Mouse (Mus musculus) urinary bladder, postnatal 4 days (tissue): ENCODE measurements around the gene Nkain1.

Source experiments
- DNase-seq, 2 experiments: peaks; one replicate each; pipeline ENCODE4 v3.0.0; 2021 to 2022; ENCODE audit warnings: low spot score in 2 of 2

Gene Nkain1

GRCm38 (mm10) chr4:130552312-130553120 is 21.5 kb downstream of the Nkain1 start:
- no peak for DNase-seq

GRCm38 (mm10) chr4:130550511-130550910 is 23.5 kb downstream of the Nkain1 start:
- DNase-seq = no peak

DNA sequence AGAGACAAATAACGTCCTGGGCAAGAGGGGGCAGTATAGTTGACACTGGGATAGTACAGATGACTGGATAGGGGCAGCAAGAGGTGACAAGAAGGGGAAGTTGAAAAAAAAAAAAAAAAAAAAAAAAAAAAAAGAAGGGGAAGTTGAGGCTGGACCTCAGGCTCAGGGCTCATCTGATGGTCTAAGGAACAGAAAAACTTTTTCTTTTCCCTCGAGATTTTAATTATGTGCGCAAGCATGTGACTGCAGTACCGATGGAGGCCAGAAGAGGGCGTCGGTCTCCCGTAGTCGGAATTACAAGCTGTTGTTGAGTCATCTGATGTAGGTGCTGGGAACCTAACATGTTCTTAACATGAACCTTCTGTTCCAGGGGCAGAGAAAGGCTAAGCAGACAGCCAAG is 24.8 kb downstream of the Nkain1 start:
- no peak for DNase-seq

DNA sequence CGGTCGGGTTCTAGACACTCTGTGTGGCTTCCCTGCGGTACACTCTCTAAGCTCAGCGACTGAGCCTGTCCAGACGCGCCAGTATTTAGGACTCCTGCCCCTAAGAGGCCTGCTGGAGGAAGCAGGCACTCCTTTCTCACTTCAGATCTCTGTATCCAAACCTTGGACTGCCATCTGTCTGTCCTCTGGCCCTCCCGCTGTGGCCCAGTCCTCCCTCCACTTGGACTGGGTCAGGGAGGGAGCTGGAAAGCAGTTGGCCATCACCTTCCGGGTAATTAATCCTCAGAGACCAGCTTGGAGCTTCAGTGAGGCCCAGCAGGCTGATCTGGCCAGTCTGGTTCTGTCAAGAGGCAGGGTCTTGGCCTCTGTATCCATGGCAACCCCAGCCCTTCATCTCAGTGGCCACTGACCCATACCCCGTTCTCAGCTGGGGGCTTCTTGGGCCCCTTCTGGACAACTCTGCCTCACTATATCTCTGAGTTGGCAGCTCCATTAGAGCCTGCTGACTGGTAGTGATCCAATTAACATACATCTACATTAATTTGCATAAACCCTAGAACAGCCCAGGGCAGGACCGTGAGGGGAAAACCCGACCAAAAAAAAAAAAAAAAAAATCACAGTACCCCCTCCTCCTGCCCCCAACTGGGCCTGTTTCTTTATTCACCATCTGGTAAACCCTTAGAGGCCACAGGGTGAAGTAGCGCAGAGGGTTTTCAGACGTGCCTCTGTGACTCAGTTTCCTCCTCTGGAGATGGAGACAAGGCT is 27.0 kb downstream of the Nkain1 start:
- DNase-seq = no peak

GRCm38 (mm10) chr4:130544392-130544791 is 29.6 kb downstream of the Nkain1 start:
- DNase-seq = no peak

- no peak for DNase-seq
Measured at GRCm38 (mm10) chr4:130543121-130543520, 30.9 kb downstream of the Nkain1 start.

DNA sequence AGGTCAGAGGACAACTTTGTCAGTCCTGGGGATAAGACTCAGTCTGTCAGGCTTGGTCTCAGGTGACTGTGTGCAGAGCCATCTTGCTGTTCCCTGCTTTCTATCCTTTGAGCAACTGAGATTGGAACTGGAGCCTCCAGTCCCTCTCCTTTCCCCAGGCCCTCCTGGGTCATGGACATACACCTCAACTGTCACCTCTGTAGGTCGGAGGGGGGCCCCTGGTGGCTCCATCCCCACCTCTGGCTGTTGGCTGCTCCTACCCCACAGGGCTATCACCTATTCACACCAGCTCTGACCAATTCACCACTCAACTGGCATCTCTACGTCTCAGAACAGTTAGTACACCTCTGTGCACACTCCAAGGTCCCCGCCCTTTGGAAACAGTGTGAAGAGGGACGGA is 33.1 kb downstream of the Nkain1 start:
- no peak for DNase-seq

DNA sequence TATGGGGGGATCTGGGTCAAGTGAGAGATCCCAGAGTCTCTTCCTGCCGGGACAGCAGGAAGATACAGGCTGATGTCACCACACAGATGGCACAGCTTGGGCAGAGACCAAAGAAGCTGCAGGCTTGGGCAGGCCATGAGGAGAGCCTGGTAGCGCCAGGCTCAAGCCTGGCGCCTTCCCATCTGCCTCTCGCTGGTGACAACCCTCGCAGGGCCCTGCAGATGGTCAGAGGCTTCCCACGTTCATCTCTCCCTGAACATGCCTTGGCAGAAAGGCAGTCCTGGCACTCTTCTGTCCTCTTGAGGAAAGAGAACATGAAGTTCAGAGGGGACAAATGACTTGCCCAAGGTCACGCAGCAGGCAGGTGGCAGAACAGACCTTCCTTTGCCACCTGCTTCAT is 34.3 kb downstream of the Nkain1 start:
- DNase-seq = no peak

- no peak for DNase-seq
Measured at GRCm38 (mm10) chr4:130539053-130539452, 34.9 kb downstream of the Nkain1 start.

GRCm38 (mm10) chr4:130537371-130537770 is 36.6 kb downstream of the Nkain1 start:
- no peak for DNase-seq

- no peak for DNase-seq
Measured at GRCm38 (mm10) chr4:130535789-130536188, 38.2 kb downstream of the Nkain1 start.

DNA sequence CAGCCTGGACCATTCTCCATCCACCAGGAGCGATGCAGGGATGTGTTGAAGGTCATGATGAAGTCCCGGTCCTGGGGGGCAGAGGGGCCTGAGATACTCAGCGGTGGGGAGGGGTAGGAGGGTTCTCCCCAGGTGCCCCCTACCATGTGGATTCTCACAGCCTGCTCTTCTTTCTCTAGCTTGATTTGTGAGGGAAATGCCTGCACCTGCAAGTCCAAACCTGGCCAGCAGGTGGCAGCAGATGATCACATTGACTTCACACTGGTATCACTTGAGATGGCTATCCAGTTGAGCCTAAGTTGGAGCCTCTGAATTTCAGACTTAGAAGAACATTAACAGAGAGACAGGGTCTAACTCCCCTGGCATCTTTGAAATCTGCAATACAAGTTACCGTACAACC is 40.0 kb downstream of the Nkain1 start:
- peak; percentile 54 to 85 for DNase-seq

DNA sequence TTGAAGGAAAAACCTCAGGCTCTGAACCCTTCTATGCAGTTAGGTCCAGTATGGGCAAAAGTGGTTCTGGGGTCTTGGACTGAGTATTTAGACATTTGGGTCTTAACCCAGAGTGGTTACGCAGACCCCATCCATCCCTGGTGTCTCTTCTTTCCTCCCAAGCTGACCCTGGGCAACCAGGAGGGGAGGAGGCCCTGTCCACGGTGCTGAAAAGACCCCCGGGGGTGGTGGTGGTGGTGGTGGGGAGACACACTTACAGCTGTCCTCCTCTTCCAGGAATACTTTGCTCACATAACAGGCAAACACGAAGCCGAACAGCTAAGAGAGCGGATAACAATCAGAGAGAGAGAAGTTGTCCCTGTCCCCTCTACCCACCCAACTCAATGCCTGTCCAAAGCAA is 41.6 kb downstream of the Nkain1 start:
- no peak for DNase-seq

DNA sequence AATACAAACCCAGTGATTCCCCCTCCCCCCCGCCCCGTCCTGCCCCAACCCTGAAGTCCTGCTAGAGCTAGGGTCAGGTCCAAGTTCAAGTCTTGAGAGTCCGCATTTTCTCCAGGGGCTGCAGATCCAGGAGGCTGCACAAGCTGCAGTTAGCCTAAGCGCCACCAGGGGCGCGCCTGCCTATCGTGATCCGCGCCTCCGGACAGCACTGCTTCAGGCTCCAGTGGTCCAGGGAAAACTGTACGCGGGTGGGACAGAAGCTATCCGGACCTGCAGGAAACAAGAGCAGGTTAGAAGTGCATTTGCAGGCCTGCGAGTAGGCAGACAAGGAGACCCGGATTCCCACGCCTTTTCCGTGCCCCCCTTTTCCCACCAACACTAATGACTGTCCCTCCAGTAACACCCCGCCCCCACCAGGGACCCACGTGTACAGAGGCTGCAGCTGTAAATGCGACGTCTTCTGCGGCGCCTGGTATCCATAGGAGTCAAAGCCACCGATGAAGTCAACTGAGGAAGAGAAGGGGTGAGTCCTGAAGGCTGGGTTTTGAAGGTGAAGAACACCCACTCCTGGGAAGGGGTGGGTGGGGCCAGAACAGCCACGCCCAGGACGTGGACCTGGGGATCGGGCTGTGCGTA is 42.2 kb downstream of the Nkain1 start:
- peak; percentile 57 to 80 for DNase-seq

GRCm38 (mm10) chr4:130527804-130528203 is 46.2 kb downstream of the Nkain1 start:
- no peak for DNase-seq

GRCm38 (mm10) chr4:130525041-130525440 is 48.9 kb downstream of the Nkain1 start:
- DNase-seq = no peak

DNA sequence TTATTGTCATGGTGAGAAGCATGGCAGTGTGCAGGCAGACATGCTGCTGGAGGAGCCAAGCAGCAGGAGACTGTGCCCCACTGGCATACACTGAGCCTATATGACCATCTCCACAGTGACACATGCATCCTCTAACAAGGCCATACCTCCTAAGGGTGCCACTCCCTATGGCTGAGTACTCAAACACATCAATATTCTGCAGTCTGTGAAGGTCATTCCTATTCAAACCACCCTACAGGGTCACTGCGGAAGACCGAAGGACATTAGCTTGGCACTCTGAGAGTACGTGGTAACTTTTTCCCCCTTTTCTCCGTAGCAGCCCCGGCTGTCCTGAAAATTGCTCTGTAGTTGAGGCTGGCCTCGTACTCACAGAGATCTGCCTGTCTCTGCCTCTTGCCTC is 52.5 kb downstream of the Nkain1 start:
- DNase-seq = no peak

DNA sequence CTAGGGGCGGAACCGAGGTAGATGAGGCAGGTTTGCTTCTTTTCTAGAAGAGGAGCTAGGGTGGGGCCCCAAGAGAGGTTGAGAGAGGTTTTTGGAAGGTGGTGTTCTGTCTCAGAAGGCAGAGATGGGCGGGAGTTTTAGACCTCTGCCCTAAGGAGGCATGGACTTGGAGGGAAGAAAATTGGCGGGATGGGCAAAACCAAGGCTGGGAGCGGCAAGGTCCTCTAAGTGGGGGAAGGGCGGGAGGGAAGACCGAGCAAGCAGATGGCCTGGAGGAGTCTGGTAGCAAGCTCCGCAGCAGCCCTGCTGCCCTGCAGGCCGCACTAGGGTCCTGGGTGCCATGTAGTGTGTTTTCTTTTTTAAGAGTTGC is 53.5 kb downstream of the Nkain1 start:
- DNase-seq = no peak

DNA sequence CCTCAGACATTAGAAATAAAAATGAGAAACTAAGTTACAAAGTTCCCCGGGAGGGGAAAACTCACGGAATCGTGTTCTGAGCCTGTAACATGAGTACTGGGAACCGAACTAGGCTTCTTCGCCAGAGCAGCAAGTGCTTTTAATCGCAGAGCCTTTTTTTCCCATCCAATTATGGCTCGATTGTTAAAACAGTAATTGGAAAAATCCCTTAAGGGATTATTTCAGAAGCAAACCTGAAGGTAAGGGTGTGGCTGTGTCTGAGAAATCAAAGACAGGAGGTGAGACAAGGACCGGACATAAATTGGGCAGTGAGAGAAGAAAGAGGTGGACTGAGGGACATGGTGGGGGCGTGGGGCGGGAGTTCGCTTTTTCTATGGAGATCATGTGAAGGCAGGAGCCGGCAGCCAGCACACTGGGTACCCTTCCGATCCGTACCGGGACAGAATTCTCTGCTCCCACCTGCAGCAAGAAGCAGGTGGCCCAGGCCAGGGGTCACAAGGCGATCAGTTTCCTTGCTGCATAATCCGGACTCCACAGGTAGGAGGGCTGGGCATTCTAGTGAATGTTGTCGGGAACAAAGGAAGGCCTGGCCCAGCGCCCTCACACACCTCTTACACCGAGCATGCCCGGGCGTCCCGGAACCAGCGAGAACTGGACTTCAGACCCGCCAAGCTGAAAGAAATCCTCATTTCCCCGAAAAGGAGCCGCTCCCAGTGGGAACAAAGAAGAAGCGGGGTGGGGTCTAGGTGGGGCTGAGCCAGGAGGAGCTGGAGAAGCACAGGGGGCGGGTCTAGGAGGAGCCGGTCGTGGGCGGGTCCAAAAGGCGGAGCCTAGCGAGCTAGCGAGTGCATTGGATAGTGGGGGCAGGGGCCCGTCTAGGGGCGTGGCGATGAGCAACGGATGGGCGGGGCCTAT is 54.1 kb downstream of the Nkain1 start:
- DNase-seq = peak; percentile 90 to 96

DNA sequence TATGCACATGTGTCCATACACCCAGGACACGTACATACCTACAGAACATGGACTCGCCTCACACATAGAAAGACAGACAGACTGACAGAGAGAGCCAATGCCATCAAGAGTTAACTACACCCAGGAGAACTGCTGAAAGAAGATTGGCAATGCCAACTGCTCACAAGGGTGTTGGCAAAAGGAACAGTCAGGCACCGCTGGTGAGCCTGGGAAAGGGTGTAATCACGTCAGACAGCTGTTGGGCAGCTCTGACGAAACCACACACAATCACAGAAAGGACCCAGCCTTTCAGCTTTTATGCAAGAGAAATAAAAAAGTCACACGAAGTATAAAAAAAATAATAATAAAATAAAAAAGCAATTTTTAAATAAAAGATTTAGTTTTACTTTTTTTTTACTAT is 57.5 kb downstream of the Nkain1 start:
- DNase-seq = no peak
